Mouse (Mus musculus) heart, postnatal 0 days (tissue): ENCODE measurements at regions not wholly inside any gene's neighbourhood (a gene's known extent, or its start where the extent isn't known, plus 50 kb on each side); places are given as distances from the start of the nearest gene placed in this dataset.

Source experiments
- CTCF ChIP-seq: IDR thresholded peaks from 2 replicates; pipeline ENCODE4 v1.5.1; 2016; ENCODE audit warnings: antibody characterized with exemption, control low read depth, low read depth
- EP300 ChIP-seq: IDR thresholded peaks from 2 replicates; pipeline ENCODE4 v1.6.1; 2016; ENCODE audit warnings: antibody characterized with exemption, low read depth

DNA sequence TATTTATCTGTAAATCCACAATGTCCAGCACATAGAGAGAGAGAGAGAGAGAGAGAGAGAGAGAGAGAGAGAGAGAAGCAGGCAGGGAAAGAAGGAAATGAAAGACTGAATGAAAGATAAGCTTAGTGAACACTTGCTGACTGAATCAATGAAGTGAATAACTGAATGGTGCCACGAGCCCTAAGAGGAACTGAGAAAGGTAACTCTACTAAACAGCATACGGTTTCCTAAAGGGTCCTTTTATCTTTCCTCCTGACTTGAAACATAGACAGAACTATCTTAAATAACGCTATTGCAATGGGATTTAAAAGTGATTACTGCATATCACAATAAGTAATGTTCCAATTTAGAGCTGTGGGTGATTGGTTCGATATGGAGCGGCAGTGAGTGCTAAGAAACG is 121.0 kb downstream of the Rbm26 start:
- TF ChIP-seq CTCF, result no peak
- no peak for TF ChIP-seq EP300
